Mouse (Mus musculus): ENCODE measurements around the gene Fancd2.

Gene Fancd2

DNA sequence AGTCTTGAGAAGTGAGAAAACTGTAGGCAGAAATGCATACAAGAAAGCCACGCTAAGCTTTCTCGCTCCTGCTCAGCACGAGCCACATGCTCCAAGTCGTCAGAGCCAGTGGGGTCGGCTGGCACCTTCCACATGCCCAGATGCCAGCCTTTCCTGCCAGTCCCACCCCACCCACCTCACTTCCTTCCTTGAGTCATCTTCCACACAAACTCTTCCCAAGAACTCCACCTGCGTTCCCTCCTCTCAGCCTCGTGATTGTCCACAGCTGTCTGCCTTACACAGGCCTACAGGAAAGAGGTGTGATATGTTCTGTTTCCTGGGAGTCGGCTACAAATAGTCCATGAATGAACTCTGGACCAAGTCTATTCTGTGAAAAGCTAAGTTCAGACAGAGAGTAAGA is 8.1 kb upstream of the Fancd2 start:
- DNase-seq = no peak

DNA sequence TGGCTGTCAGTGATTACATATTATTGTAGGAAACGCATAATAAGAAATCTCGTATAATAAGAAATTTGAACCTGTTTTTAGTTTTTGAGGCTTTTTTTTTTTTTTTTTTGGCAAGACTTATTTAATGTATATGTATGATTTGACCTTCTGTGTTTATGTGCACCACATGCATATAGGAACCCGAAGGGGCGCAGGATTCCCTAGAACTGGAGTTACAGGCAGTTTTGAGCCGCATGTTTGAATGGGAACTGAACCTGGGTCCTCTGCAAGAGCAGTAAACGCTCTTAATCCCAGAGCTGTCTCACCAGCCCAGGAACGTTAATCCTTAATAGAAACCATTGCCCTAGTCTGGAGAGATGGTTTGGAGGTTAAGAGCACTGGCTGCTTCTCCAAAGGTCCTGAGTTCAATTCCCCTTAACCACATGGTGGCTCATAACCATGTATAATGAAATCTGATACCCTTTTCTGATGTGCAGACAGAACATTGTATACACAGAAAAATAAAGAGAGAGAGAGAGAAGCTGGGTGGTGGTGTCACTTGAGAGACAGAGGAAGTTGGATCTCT is 440 bp downstream of the Fancd2 start:
- DNase-seq = no peak

DNA sequence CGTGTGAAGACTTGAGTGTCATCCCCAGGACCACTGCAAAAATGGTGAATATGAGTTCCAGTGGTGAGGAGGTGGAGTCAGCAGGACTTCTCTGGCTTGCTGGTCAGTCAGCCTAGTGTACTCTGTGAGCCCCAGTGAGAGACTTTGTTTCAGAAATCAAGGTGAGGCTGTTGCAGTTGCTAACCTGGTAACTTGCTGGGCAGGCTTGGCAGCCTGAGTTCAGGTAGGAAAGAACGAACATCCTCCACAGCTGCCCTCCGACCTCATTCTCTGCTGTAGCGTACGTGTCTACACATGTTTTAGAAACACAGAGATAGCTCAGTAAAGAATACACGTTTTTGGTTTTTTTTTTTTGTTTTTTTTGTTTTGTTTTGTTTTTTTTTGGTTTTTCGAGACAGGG is 3.4 kb downstream of the Fancd2 start:
- no peak for DNase-seq

DNA sequence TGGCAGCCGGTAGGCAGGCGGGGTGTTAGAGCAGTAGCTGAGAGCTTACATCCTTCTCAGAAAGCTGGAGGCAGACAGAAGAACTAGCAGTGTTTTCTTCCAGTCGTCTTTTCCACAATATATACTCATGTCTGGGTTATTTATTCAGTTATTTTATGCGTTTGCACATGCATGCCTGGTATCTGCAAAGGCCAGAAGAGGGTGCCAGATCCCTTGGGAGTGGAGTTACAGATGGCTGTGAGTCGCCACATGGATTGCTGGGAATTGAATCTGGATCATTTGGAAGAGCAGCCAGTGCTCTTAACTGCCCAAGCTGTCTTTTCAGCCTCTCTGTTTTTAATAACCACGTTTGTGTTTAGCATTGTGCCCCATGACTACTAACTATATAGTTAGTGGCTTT is 10.1 kb downstream of the Fancd2 start:
- DNase-seq = no peak

DNA sequence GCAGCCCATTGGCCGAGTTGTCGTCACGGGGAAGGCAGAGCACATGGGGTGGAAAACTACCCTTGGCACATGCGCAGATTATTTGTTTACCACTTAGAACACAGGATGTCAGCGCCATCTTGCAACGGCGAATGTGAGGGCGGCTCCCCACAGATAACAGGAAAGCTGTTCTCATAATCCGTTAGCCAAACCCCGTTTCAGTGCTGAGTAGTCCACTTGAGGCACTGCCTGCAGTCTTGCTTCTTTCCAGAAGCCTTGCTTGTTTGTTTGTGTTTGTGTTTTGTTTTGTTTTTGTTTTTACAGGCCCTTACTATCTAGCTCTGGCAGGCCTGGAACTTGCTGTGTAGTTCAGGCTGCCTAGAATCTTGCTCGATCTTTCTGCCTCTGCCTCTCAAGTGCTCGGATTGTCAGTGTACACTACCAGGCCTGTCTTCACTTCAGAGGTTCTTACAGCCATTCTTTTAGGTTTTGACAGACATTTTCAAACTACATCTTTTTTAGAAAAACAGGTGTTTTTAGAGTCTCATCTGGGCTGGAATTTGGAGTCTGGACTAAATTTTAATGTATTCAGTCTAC is 12.5 kb downstream of the Fancd2 start:
- DNase-seq = no peak

DNA sequence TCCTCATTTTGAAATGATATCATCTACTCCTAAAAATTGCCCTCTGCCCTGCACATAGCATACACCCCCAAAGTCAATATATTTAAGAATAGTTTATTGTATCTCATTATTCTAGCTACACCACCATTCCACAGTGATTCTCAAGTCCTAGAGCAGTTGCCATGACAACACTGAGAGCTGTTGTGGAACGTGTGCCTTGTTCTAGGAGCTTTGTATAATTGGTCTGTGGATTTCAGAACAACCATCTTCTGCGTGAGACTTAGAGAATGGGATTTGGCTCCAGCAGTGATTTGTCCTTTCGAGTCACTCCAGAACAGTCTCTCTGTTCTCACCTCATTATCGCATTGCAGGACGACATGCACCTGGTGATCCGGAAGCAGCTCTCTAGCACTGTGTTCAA is 28.3 kb downstream of the Fancd2 start:
- DNase-seq = no peak

DNA sequence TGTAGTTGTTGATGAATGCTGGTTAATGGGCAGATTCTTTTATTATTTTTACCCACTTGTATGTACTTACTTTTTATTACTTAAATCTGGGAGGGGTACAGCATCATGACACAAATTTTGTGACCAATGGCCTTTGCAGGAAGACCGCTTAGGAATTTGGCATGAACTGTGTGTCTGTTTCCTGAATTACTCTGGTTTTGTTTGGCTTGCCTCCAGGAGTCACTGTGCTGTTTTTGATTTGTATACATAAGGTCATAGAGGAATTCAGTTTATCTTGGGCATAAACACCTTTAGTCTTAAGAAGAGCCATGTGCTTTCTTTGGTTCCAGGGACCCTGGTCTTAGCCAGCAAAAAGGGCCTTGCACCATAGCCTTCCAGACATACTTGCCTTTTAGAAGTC is 33.1 kb downstream of the Fancd2 start:
- no peak for DNase-seq

DNA sequence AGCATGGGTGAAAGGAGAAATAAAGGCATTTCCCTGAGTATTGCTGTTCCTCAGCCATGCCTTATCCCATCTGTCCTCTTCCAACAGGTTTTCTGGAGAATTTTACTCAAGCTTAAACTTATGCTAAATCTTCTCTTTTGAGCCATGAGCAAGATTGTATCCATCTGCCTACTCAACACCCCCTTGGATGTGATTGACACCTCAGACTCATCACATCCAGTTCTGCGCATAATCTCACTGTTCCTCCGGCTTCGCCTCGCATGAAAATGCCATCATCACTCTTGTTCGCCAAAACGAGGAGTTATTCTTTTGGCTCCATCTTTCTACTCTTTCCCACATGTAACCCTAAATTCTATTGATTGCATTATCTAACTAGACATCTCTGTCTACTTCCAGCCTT is 44.6 kb downstream of the Fancd2 start:
- DNase-seq = no peak

DNA sequence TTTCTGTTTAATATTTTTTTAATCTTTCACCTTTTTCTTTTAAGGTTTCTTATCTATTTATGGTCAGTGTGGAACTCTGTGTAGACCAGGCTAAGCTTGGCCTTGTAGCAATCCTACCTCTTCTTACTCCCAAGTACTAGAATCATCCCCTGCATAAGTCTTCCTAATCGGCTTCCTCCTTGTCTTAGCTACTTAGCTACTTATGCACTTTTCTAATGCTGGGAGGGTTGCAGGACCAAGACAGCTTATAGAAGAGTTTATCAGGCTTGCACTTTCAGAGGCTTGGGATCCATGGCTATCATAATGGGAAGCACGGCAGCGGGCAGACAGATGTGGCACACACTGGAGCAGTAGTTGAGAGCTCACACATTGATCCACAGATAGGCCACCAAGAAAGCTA is 47.8 kb downstream of the Fancd2 start:
- DNase-seq = no peak

DNA sequence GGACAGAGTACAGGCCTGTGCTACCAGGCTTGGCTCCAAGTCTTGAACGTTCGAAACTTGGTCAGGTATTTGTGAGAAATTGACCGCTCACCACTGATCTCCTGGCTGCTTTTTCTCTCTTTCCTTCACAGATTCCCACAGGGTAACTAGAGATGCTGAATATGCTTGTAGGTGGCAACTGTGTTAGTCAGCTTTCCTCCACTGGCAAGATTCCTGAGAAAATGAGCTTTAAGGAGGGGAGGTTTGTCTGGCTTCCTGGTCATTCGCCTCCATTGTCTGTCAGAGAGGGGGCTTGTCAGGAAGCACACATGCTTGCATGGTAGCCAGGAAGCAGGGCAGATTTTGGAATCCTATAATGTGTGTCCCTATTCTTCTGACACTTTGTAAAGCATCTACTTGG is 51.5 kb downstream of the Fancd2 start:
- DNase-seq = no peak

DNA sequence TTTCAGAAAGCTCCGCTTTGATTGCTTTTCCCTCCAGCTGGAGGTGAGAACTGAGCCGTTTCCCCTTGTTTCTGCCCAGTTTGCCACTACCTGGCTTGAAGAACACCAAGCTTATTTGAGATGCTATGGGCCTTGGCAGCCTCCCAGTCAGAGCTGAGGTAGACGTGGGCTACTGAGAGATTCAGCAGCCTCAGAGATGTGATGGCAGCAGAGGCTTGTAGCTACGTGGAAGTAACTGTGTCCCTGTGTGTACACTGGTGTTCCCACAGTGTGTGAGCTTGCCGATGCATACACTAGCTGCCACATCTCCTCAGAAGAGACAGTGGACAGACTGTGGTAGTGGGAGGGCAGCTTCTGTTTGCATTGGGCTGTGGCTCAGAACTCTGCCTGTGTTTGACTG is 53.6 kb downstream of the Fancd2 start:
- no peak for DNase-seq

DNA sequence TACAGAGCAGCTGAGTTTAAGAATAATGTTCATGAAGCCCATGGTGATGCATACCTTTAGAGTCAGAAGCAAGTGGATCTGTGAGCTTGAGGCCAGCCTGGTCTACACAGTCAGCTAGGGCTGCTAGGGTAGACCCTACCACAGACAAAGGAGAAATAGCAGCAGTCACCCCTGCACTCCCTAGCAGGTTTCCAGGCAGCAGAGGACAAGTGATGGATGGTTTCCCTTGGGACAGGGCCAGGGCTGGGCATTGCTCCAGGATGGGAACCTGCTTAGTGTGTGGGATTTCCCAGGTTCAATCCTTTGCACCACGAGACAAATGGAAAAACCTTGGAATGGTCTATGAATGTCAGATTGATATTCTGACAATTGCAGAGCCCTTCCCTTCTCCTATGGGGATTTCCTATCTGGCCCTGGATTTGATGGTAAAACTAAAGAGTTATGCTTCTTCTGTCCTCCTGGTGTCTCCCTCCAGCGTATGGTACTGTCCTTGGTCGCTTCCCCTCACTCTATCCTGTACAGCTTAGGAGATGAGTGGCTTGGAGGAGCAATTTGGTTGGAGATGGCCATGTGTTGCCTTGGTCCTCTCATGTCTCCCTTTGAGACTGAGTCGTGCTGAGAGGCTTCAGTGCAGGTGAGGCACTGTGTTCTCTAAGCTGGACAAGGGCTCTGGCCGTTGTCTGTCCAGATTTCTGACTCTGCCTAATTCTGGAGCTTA is 55.1 kb downstream of the Fancd2 start:
- peak; percentile 45 to 68 for DNase-seq

DNA sequence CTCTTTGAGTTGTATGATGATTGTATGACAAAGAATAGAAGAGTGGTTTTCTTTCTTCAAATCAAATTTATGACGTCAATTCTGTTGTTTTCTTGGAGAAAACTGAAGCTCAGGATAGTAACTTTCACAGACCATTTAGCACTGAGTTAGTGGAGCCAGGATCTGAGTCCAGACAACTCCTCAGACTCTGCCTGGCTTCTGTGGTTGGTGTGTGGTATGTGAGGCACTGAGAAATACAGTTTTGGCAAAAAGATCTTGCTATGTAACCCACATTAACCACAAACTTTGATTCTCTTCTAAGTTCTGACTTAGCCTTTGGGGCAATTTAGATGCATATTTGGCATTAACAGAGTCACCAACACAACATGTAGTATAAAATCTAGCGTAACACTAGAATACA is 61.2 kb downstream of the Fancd2 start:
- no peak for DNase-seq

DNA sequence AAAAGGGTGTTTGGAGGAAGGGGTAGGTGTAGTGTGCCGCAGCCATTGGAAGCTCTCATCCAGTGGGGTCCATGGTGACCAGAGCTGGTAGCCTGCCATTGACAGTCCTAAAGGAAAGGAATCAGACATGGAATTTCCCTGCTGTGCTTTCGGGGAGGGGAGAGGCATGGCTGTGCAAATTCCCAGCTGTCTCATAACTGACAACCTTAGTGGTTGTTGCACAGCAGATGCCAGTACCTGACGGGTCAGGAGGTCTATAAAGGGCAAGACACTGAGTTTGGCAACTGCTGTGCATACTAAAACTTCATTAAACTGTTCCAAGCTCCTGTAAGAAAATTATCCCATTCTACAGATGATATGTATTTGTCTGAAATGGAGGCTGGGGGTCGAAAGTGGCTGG is 66.5 kb downstream of the Fancd2 start:
- DNase-seq = no peak

DNA sequence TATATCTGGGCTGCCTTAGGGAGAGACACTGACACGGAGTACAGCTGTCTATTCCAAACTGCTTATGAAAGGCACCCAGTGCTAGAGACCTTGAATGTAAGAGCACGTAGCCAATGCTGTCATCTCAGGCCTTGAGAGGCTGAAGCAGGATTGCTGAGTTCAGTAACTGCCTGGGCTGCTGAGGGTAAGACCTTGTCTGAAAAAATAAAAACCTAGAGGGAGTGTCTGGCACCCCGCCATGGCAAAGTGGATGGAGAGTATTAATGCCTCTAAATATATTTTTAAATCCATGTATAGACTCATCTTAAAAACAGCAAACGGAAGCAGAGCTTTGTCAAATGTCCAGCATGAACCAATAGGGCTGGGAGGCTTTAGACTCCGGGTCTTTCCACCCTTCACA is 68.4 kb downstream of the Fancd2 start:
- no peak for DNase-seq

DNA sequence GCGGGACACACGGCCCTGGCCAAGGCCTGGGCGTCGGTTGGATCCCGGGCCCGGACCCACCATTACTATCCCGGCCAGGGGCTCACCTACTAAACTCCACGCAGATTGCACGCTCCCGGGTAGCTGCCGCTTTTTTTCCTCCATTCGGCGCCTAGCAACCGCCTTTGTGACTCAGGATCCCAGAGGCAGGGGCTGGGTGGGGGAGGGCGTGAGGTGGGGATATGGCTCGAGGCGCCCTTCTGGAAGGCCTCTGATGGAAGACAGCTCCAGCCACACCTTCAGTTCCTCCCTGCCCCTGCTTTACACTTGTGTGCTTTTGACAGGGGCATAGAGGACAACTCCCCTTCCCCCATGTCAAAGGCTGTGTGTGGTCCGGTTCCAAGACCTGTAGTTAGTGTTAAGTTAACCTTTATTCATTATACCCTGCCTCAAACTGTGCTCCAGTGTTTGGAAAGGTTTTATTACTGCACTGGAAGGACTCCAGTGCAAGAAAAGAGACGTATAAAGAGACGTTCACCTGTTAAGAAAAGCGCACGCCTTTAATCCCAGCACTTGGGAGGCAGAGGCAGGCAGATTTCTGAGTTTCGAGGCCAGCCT is 69.2 kb downstream of the Fancd2 start, which contains the start of gene Fancd2os:
Gene Fancd2os (minus strand): TSS at position 173 of the 597 bp plus-strand sequence.
- DNase-seq = no peak

DNA sequence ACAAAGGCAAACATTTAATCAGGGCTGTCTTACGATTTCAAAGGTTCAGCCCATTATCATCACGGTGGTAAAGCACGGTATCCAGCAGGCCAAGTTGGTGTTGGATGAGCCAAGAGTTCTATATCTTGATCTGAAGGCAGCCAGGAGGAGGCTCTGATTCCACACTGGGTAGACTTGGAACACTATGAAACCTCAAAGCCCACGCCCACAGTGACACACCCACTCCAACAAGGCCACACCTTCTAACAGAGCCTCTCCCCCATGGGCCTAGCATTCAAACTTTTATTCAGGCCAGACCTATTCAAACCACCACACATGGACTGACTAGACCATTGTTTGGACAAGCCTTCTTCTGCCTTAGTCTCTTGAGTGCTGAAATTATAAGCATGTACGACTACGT is 71.3 kb downstream of the Fancd2 start:
- no peak for DNase-seq

DNA sequence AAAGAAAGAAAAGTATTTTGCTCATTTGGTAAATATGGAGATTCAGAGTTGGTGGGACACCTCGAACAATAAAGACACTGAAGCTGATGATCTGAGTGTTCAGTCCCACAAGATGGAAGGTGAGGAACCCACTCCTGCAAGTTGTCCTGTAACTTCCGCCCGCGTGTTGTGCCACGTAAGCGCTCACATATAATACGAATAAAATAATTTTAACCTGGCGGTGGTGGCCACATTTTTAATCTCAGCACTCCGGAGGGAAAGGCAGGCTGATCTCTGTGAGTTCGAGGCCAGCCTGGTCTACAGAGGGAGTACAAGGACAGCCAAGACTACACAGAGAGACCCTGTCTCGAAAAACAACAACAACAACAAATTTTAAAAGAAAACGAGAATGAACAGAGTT is 72.5 kb downstream of the Fancd2 start:
- DNase-seq = peak in 1 of 2 experiments; percentile 27

DNA sequence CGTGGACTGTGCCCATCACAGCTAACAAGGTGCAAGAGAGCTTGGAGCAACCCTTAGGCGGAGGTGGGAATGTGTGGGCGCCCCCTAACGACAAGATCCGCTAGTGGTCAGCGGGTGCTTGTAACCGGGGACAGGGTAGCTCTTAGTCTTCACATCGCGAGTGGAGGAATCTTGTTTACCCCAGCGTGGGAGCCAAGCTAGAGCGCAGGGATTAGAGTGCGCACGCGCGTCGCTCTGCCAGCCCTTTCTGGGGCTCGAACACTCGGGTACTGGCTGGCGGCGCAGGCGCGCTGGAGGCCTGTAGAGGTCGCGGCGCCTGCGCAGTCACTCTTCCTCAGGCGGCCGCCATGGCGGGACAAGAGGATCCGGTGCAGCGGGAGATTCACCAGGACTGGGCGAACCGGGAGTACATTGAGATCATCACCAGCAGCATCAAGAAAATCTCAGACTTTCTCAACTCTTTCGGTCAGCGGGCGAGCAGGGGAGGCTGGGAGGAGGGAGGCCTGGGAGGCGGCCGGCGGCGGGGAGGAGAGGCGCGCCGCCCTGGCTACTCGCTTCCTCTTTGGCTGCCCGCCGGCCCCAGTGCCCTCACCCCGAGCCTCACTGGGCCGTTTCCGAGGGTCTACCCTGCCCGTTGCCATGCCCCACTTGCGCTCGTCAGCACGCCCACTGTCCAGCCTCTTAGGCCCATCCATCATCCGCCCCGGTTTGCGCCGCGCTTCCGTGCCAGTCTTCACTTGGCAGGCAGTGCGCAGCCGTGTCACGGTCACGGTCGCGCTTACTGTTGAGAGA is 73.1 kb downstream of the Fancd2 start, which contains the start of gene Brk1:
Gene Brk1 (plus strand): TSS at position 341 of the 792 bp plus-strand sequence.
- DNase-seq = peak; percentile 94 to 97

DNA sequence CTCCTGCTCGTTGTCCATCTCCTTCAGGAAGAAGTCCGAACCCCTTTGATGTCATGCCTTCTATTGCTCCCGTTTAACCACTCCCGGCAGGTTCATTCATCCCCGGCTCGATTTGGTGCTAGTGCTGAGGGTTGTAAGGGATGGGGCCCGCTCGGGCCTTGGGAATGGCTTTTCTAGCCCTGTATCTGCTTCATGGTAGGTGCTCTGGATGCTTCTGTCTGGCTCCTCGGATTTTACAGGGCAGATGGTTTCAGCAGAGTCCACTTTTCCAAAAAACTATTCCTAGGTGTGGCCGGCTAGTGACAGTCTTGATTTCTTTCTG is 73.7 kb downstream of the Fancd2 start:
- no peak for DNase-seq

DNA sequence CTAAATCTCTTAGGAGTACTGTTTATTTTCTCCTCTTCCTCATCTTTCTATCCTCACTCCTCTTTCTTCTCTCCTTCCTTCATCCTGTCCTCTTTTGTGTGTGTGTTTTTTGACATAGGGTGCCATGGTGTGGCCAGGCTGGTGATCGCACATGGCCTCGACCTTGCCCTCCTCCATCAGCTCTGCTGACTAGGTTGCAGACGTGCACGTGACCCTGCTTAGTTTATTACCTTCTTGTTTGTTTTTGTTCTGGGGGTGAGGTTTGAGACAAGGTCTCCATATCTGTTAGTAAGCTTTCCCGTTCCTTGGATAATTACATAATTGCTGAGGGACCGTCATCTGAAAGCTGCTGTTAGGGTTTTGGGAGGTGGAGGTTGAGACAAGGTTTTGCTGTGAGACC is 77.4 kb downstream of the Fancd2 start:
- DNase-seq = no peak

DNA sequence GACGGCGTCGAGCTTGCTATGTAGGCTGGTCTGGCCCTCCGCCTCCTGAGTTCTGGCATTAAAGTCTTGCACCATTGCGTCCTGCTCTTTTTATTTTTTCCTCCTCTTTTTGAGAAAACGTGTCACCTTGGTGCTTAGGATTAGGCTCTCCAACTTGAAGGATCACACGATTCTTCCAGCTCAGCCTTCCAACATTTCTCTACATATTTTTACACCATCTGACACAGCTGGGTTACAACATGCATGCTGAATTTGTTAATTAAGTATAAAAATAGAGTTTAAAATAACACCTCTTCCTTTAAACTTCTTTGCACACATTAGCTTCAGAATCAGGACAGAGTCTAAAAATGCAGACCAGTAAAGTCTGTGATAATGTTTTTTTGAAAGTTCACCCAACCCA is 77.8 kb downstream of the Fancd2 start:
- no peak for DNase-seq

DNA sequence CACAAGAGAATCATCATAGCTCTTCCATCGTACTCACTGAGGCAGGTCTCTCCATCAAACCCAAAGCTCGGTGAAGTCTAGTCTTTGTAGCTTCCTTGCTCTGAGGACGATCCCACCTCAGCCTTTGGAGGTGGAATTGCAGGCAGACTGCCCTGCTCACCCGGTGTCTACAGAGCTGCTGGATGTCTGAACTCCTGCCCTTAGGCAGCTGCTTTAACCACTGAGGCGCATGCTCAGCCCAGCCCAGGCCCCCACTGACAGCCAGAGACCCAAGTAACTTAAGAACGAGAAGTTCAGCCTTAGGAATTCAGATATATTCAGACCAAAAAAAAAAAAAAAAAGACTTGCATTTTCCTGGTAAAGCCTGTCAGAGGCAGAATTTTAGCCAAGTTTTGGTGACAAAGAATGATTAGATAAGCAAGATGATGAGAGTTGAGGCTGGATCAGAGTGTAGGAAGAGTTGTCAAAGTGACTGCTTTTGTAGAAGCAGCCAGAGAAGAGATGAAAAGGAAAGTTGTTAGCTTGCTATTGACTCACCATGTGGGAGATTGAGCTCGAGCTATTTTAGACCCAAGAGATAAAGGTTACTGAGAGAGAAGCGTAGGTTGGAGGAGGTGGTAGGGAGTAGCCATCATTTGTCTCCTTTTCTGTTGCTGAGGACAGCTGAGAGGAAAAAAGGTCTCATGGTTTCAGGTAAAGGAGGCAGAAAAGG is 80.9 kb downstream of the Fancd2 start:
- DNase-seq = no peak
